Mouse (Mus musculus) heart, embryonic 16.5 days (tissue): ENCODE results near the gene Eif2ak1. TPM values are rescaled to one million over a fixed set of nuclear protein-coding genes. Genes with fewer than 3 reads are reported as not detected.
"Not testable (repeated sequence)": the region's sequence is repeated elsewhere in the genome, so short reads cannot be mapped to it uniquely, and the experiment has no call there.

ENCODE experiments used
- ATAC-seq: fragments of 200-750 bp; cut with Nextera tagmentation; replicated peaks from 2 replicates; pipeline ENCODE4 v1.8.0; 2017; ENCODE audit warnings: moderate number of reproducible peaks; ENCODE audit not compliant: insufficient read depth, low FRiP score; ENCODE audit errors: extremely low read depth
- H3K27ac ChIP-seq: fragments of 300-500 bp; sonication (generic); 2 replicates; pipeline ENCODE4 v1.5.1; 2014; ENCODE audit warnings: mild to moderate bottlenecking, low read length, control low read depth, moderate library complexity
- H3K27me3 ChIP-seq: fragments of 300-500 bp; sonication (generic); 2 replicates; pipeline ENCODE4 v1.6.1; 2014; ENCODE audit warnings: low read length, mixed read lengths; ENCODE audit not compliant: control insufficient read depth, insufficient read depth
- H3K36me3 ChIP-seq: fragments of 300-500 bp; sonication (generic); 2 replicates; pipeline ENCODE4 v1.6.1; 2014; ENCODE audit not compliant: control insufficient read depth, insufficient read depth
- H3K4me1 ChIP-seq: fragments of 300-500 bp; sonication (generic); 2 replicates; pipeline ENCODE4 v1.6.1; 2014; ENCODE audit warnings: low read length, mixed read lengths; ENCODE audit not compliant: control insufficient read depth, insufficient read depth
- H3K4me2 ChIP-seq: fragments of 300-500 bp; sonication (generic); 2 replicates; pipeline ENCODE4 v1.6.1; 2014; ENCODE audit warnings: low read depth, mild to moderate bottlenecking, control low read depth, low read length
- H3K4me3 ChIP-seq: fragments of 300-500 bp; sonication (generic); 2 replicates; pipeline ENCODE4 v1.5.1; 2014; ENCODE audit warnings: mild to moderate bottlenecking, control low read depth, low read length
- H3K9ac ChIP-seq: fragments of 300-500 bp; sonication (generic); 2 replicates; pipeline ENCODE4 v1.6.1; 2014; ENCODE audit warnings: low read length, control low read depth
- H3K9me3 ChIP-seq: fragments of 300-500 bp; sonication (generic); replicated peaks from 2 replicates; pipeline ENCODE4 v1.6.1; 2016; ENCODE audit warnings: low read length; ENCODE audit not compliant: control insufficient read depth
- WGBS: fragments of 180-500 bp; shearing (Covaris S2); extraction: QIAGEN DNeasy Blood & Tissue Kit; methylation state at CpG from one replicate; pipeline ENCODE4 v1.1.7; 2014; 5-methylcytosine and 5-hydroxymethylcytosine counted together
- polyA plus RNA-seq: library from polyadenylated mRNA; unstranded; fragments of >200 nt; fragmentation: Nextera tagmentation; extraction: Ambion mirVana; gene quantifications from 2 replicates; pipeline ENCODE4 v1.2.1, GENCODE M21; 2015

The Eif2ak1 gene
- polyA plus RNA-seq, result 26.3 and 26.4 TPM in 2 replicates

- Histone ChIP-seq H3K9ac (peak within 1 kb of the TSS; percentile 81), H3K27me3 (no peaks in the 10 kb centered on the region), H3K27ac (peak within 1 kb of the TSS; percentile 73), H3K4me1 (peaks cover 11% of the 10 kb centered on the region), H3K36me3 (no peaks in the 10 kb centered on the region), H3K9me3 (no peaks in the 10 kb centered on the region), H3K4me2 (peak within 1 kb of the TSS; percentile 99), H3K4me3 (peak within 1 kb of the TSS; percentile 91)
- WGBS, result under 1% methylated on average over 37 of the region's 37 CpGs
- peak; percentile 100 for ATAC-seq
Observed at GRCm38 (mm10) chr5:143817116-143817930, at the start of gene Eif2ak1. Gene Eif2ak1 (plus strand): TSS chr5:143817788.

GRCm38 (mm10) chr5:143781951-143782350, 35.6 kb upstream of the Eif2ak1 start:
- WGBS, result 80% methylated on average over 7 of the region's 8 CpGs
- H3K9ac ChIP-seq, result no peak overlapping the region
- H3K27ac ChIP-seq, result no peak overlapping the region

DNA sequence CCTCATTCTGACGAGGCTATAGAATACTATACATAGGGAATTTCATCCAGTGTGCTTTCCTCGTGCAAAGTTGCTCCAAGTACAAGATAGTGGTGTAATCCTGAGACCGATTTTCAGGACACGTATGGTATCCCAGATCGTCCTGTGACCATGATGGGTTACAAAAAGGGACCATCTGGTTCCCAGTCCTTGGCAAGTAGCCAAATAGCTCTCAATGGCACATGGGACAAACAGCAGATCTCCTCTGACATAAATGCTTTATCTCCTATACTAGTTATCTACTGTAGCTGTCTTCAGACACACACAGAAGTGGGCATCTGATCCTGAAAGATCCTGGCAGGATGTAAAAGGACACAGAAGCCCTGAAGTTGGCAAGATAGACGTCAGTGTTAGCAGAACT, 32.2 kb upstream of the Eif2ak1 start:
- Histone ChIP-seq H3K9ac (no peak overlapping the region), H3K9me3 (peaks cover 5% of the 10 kb centered on the region), H3K4me1 (no peaks in the 10 kb centered on the region), H3K4me3 (no peak overlapping the region), H3K36me3 (no peaks in the 10 kb centered on the region), H3K4me2 (no peak overlapping the region), H3K27ac (no peak overlapping the region), H3K27me3 (no peaks in the 10 kb centered on the region)
- 55% methylated on average over 6 of the region's 6 CpGs for WGBS
- ATAC-seq, result no peak

More at GRCm38 (mm10) chr5:143781951-143782350, 35.6 kb upstream of the Eif2ak1 start:
- H3K9me3 ChIP-seq, result peaks cover 5% of the 10 kb centered on the region
- no peaks in the 10 kb centered on the region for H3K4me1 ChIP-seq
- H3K4me2 ChIP-seq, result no peak overlapping the region
- H3K4me3 ChIP-seq, result no peak overlapping the region
- ATAC-seq, result no peak
- H3K27me3 ChIP-seq, result no peaks in the 10 kb centered on the region
- no peaks in the 10 kb centered on the region for H3K36me3 ChIP-seq

DNA sequence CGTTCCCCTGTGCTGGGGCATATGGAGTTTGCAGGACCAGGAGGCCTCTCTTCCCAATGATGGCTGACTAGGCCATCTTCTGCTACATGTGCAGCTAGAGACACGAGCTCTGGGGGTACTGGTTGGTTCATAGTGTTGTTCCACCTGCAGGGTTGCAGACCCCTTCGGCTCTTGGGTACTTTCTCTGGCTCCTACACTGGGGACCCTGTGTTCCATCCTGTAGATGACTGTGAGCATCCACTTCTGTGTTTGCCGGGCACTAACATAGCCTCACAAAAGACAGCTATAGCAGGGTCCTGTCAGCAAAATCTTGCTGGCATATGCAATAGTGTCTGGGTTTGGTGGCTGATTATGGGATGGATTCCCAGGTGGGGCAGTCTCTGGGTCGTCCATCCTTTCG, 16.4 kb upstream of the Eif2ak1 start:
- H3K9me3 ChIP-seq, H3K4me3 ChIP-seq, H3K9ac ChIP-seq, H3K27me3 ChIP-seq, H3K4me1 ChIP-seq, ATAC-seq, H3K4me2 ChIP-seq, H3K36me3 ChIP-seq, H3K27ac ChIP-seq: not testable (repeated sequence)
- 81% methylated on average over 6 of the region's 6 CpGs for WGBS

GRCm38 (mm10) chr5:143804056-143804765, 13.4 kb upstream of the Eif2ak1 start:
- H3K36me3 ChIP-seq, result no peaks in the 10 kb centered on the region
- H3K4me2 ChIP-seq, result no peak overlapping the region
- H3K9me3 ChIP-seq, result no peaks in the 10 kb centered on the region
- no peak overlapping the region for H3K4me3 ChIP-seq
- H3K27me3 ChIP-seq, result no peaks in the 10 kb centered on the region
- no peak overlapping the region for H3K9ac ChIP-seq
- H3K4me1 ChIP-seq, result no peaks in the 10 kb centered on the region
- no peak for ATAC-seq
- no peak overlapping the region for H3K27ac ChIP-seq
- WGBS, result 79% methylated on average over 18 of the region's 18 CpGs

DNA sequence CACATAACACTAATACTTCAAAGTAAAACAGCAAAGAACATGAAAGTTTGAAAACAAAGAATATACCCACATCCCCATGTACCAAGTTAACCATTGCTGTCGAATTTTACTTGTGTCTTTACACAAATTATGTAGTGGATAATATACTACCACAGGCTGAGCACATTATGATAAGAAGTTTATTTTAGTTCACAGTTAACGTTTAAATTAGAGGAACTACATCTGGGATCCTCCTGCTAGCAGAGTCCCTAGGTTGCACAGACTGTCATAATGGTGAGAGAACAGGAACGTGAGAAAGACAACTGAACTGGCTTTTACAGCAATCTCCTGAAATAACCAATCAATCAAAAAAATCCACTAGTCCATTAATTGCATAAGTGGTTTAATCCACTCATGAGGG, 10.3 kb upstream of the Eif2ak1 start:
- no peak overlapping the region for H3K9ac ChIP-seq
- no peak overlapping the region for H3K4me3 ChIP-seq
- H3K36me3 ChIP-seq, result no peaks in the 10 kb centered on the region
- no peaks in the 10 kb centered on the region for H3K27me3 ChIP-seq
- H3K9me3 ChIP-seq, result no peaks in the 10 kb centered on the region
- 60% methylated on average over 3 of the region's 3 CpGs for WGBS
- no peak overlapping the region for H3K27ac ChIP-seq
- no peaks in the 10 kb centered on the region for H3K4me1 ChIP-seq
- no peak for ATAC-seq
- no peak overlapping the region for H3K4me2 ChIP-seq

DNA sequence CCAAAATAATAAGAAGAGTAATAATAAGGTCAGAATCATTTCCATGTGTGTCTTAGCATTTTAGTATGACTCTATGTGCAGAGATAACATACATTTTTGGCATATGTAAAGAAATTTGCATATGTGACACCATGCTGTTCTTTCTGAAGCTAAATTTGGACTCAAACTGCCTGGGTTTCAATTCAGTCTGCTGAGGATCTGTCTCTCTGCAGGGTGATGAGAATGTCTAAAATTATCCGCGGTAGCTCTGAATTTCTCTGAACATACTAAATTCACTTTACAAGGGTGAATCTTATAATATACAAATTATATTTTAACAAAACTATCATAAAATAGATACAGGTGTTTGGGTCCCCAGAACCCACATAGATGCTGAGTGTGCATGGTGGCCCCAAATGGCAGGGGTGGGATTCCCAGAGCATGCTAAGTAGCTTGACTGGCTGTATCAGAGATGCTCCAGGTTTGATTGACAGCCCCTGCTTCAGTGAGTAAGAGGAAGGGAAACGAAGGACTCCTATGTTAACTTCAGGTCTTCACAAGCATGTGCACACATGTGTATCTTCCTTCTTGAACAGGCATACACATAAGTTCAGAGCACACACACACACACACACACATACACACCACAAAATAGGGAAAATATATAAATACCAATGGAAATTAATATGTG, 8.0 kb upstream of the Eif2ak1 start:
- ATAC-seq, result no peak
- Histone ChIP-seq H3K4me3 (no peak overlapping the region), H3K27ac (no peak overlapping the region), H3K4me1 (no peaks in the 10 kb centered on the region), H3K27me3 (no peaks in the 10 kb centered on the region), H3K9ac (no peak overlapping the region), H3K9me3 (no peaks in the 10 kb centered on the region), H3K36me3 (no peaks in the 10 kb centered on the region), H3K4me2 (no peak overlapping the region)
- WGBS, result 86% methylated on average over 3 of the region's 3 CpGs

DNA sequence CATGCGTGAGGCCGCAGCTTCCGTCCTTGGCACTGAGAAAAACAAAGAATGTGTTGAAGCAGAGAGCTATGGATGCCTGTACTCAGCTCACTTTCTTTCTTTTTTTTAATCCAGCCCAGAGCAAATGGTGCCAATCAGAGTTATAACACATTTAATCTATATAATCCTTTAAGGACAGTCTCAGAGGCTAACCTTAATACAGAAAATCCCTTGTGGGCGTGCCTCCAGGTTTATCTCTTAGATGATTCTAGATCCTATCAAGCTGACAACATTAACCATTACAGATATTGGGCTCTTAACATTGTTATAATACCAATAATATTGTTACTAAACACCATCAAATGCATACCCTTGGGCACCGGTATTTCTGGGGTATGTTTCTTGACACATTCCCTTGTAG, 5.9 kb upstream of the Eif2ak1 start:
- Histone ChIP-seq H3K36me3 (no peaks in the 10 kb centered on the region), H3K9me3 (no peaks in the 10 kb centered on the region), H3K9ac (no peak overlapping the region), H3K27ac (no peak overlapping the region), H3K4me2 (no peak overlapping the region), H3K4me3 (no peak overlapping the region), H3K27me3 (no peaks in the 10 kb centered on the region), H3K4me1 (no peaks in the 10 kb centered on the region)
- no peak for ATAC-seq
- WGBS, result 81% methylated on average over 5 of the region's 5 CpGs

DNA sequence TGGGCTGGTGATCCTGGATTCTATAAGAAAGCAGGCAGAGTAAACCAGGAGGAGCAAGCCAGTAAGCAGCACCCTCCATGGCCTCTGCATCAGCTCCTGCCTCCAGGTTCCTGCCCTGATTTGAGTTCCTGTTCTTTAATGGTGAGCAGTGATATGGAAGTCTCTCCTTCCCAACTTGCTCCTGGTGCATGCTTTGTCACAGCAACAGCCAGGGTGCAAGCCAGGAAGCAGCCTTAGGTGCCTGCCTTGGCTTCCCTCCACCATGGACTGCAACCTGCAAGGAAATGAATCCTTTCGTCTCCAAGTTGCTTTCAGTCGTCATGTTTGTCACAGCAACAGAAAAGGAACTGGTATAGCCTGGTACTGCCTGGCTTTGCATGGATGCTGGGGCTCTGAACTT, 3.0 kb upstream of the Eif2ak1 start:
- no peak overlapping the region for H3K4me3 ChIP-seq
- H3K27ac ChIP-seq, result no peak overlapping the region
- no peaks in the 10 kb centered on the region for H3K27me3 ChIP-seq
- no peaks in the 10 kb centered on the region for H3K36me3 ChIP-seq
- no peak for ATAC-seq
- H3K9ac ChIP-seq, result no peak overlapping the region
- WGBS, result 75% methylated on average over 2 of the region's 2 CpGs
- H3K9me3 ChIP-seq, result no peaks in the 10 kb centered on the region
- no peak overlapping the region for H3K4me2 ChIP-seq
- peaks cover 11% of the 10 kb centered on the region for H3K4me1 ChIP-seq
